Comparison of ENCODE assay signal across 12 mouse cellular contexts in the genomic region with DNA sequence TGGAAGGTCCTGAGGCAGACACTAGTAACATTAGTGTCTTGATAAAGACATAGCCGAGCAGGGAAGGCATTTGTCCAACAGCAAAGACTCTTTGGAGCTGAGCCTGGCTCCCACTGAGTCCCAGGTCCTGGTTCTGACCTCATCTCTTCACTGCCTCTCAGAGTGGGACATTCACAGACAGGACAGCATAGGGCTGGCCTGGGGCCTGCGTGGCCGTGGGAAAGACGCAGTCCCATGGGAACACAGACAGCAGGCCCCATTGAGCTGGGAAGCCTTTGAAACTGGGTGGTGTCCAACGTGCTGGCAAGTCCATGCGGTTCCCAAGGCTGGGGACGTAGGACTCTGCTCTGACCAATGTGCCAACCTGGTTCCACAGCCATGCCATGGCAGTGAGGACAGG.
DNase-seq lines count a peak whose midpoint lies in the region.
"Had no signal": no experiment of that assay in that cellular context is flagged by ENCODE, and none has a peak within 500 bp of the region (broad histone marks: within the 10 kb centered on the region; RNA-seq: fewer than 3 reads in every experiment).

No protein-coding gene starts in this region.

- peak; percentile 80 to 83 for DNase-seq in cerebellum, postnatal 10 days
- no peak for DNase-seq in cerebellum, adult 8-10 months
- DNase-seq in heart, postnatal 25 days (ENCODE audit: low spot score): peak; percentile 25
- no peak for DNase-seq in heart, postnatal 4 days
- peak; percentile 50 for DNase-seq in left cerebral cortex, postnatal 4 days
- no peak for DNase-seq in left cerebral cortex, postnatal 36 days (ENCODE audit: low spot score in 2 of 2)
- peak; percentile 41 to 45 for DNase-seq in layer of hippocampus, postnatal 10 days (ENCODE audit: low spot score in 2 of 2)
- DNase-seq in embryo, embryonic 11 days: no peak
- DNase-seq: adrenal gland, postnatal 10 days; kidney, postnatal 36 days; right cerebral cortex, adult 18-20 months; thymus, postnatal 25 days had no signal

- intact Hi-C loops in heart, postnatal 25 days (cut with DNase I): no loop called here
- intact Hi-C loops in left cerebral cortex, postnatal 4 days (cut with DNase I): no loop called here
- intact Hi-C loops in left cerebral cortex, postnatal 36 days (cut with DNase I): no loop called here

Comparison
In these comparisons a context has a peak if more than half of its experiments do, and no peak if none do; other contexts are left out.
1. DNase-seq: peak in cerebellum, postnatal 10 days (2 of 2), heart, postnatal 25 days (single experiment), left cerebral cortex, postnatal 4 days (single experiment) and layer of hippocampus, postnatal 10 days (2 of 2); none in cerebellum, adult 8-10 months (single experiment), heart, postnatal 4 days (single experiment), left cerebral cortex, postnatal 36 days (0 of 2) and embryo, embryonic 11 days (single experiment).